Mouse (Mus musculus) urinary bladder, adult 18-20 months (tissue): Measurements from ENCODE around the gene Tmem91.

Experiments used
- DNase-seq, 2 experiments: peaks; one replicate each; pipeline ENCODE4 v3.0.0; 2022; ENCODE audit warnings: low spot score in 2 of 2, mixed read lengths in 2 of 2

Gene Tmem91

DNA sequence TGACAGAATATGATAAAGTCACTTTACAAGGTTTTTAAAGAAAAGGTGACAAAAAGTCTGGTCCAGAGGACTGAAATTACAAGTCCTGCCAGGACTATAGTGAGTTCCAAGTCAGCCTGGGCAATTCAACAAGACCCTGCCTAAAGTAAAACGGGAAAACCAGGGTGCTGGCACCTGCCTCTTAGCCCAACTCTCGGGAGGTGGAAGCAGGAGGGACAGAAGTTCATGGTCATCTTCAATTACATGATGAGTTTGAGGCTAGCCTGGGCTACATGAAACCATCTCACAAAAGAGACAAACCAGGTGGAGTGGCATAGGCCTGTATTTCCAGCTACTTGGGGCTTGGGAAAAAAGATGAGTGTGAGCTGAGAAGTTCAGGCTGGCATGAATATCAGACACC is 3.3 kb downstream of the Tmem91 start:
- no peak for DNase-seq

DNA sequence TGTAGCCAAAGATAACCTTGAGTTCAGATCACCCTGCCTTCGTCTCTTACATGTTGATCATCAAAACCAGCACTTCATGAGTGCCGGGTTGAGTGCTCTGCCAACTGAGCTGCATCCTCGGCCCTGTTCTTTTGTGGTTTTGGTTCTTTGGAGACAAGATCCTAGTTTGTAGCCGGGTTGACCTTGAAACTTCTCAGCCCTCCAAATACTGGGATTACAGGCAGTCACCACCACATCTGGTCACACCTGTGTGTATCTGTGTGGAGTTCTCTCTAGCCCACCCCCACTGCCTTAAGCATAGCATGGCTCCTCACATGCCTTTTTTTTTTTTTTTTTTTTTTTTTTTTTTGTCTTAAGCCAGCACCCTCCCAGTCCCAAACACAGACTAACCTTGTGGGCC is 4.9 kb downstream of the Tmem91 start:
- DNase-seq, result no peak

DNA sequence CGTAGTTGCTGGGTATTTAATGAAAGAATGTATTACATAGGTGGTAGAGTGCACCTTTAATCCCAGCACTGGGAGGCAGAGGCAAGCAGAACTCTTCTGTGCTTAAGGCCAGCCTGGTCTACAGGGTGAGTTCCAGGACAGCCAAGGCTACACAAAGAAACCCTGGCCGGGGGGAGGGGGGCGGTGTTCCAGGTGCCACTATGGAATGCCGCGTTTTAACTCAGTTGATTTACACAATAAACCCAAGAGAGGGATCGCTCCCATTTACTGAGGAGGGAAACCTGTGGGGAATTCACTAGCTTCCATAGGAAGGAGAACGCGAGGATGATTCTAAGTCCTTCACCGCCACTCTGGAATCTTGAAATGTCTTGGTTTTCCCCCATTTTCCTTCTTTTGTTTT is 5.3 kb downstream of the Tmem91 start:
- no peak for DNase-seq

DNA sequence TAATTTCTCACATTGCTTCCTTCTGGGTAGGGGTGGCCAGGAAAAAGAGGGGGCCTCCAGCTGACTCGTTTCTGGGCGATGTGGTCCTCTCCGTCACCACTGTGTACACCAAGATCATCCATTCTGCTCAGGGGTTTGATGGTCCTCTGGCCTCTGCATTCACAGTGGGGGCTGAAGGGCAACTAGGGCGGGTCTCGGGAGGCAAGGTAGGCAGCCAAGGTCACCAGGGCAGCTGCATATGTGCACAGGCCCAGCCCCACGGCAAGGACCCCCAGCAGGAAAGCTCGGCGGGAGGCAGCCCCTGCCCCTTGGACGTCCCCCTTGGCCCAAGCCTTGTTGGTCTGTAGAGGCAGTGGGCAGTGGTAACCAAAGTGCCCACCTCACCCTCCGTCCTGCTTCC is 5.8 kb downstream of the Tmem91 start:
- no peak for DNase-seq

DNA sequence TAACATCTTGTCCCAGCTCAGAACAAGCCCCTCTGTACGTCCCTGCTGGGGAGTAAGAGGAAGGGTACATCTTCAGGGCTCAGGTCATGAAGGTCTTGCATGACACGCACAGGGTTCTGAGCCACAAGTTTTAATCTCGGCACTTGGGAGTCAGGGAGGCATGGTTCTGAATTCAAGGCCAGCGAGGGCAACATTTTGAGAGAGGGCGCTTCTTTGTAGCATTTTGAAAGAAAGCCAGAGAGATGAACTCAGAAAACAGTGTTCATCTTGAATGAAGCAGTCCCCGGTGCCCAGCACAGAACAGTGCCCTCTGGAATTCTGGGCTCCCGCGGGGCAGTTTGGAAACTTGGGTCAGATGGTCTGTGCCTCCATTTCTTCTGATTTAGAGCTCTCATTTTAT is 8.6 kb downstream of the Tmem91 start:
- DNase-seq, result no peak

DNA sequence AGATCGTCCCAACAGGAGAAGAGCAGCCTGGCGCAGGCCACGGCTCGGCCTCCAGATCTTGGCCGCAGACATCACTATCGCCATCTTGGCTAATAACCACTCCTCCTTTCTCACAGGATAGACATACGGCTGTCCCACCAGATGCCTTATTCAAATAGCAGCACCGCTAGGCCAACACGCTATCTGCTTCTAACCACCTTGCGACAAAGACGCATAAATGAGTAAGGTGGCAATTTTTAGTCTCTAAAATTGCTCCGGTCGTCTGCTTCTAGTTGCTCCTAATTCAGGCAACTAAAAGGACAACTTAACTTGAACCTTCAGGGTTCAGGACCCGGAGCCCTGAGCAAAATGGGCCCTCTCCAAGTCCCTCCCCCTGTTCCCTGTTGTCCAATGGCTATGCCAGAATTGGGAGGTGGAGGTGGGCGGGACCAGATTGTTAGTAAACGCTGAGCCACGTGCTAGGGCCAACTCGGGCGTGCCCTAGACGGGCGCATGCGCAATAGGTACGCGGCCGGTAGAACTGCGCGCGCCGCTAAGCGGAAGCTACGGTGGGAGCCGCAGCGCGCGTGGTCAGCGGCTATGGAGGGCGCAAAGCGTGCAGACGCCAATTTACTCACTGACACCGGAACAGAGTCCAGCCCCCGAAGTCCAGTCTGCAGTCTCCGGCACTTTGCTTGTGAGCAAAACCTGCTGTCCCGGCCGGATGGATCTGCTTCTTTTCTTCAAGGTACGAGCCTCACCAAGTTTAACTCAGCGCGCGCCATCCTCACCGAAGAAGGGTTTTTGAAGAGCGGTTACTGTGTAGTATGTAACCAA is 16.1 kb downstream of the Tmem91 start, which contains the start of the genes Bckdha and Exosc5:
TSS of gene Bckdha (minus strand) at position 325 of the 816 bp plus-strand sequence.
TSS of gene Exosc5 (plus strand) at position 508 of the 816 bp plus-strand sequence.
- DNase-seq, result peak; percentile 92 to 98

DNA sequence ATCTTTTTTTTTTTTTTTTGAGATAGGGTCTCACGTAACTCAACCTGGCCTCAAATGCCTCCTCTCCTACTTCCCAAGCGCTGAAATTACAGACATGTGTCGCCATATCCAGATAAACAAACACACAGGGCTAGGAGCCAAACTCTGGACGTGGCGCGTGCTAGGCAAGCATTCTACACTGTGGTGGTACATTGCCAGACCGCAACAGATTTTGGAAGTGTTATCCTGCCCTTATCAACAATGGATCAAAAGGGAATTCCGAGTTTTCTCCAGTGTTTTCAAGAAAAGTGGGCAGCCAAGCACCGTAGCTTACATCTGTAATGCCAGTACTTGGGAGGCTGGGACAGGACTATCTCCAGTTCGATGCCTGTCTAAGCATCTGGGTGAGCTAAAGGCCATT is 17.2 kb downstream of the Tmem91 start:
- no peak for DNase-seq

DNA sequence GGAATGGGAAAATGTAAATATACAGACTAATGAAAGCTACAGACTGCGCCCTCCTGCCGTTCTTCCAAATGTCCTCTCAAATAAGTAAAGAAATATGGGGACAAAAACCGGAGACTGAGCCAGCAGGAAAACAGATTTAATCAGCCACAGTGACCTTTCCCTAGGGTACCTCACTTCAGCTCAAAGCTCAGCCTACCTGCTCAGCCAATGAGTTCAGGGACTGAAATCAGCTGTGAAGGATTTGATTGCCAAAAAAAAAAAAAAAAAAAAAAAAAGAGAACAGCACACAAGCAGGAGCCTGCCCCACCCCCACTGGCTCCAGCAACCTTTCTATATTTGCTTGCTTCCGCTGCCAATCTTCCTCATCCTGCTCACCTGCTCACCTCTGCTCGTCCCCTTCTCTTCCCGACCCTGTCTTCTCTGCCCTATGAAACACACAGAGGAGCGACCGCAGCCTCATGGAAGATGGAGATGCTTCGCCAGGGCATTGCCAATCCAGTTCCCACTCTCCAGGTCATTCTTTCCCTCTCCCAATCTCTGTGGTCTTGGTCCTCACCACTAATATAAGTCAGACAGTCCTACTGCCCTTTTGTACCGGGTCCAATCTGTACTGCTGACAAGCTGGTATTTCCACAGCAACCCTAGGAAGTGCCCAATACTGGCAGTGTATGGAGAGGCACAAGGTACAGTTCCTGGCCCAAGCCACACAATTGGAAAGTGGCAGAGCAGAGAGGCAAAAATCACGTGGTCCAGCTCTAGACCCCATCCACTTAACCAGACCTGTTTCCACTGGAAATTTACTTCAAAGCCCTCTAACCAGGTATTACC is 19.2 kb downstream of the Tmem91 start:
- DNase-seq, result no peak

DNA sequence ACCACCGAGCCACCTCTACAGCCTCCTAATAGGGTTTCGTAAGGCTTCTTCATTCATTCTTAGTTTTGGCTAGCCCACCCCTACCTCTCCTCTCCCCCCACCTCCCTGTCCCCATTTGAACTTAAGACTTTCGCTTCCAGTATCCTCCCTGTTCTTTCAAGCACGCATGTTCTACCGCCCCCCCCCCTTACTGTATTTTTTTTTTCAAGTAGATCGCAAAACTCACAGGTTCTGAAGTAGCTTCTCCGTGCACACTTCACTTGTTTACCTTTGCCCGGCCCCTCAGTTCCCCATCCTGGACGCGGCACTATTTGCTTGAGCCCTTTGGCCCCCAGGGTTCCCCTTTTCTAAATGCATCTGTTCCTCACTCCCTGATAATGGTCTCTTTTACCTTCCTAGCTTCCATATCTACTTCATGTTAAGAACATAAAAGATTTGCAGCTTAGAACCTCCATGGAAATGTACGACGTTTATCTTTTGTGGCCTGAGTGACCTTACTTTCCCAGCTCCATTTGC is 22.7 kb downstream of the Tmem91 start:
- no peak for DNase-seq

DNA sequence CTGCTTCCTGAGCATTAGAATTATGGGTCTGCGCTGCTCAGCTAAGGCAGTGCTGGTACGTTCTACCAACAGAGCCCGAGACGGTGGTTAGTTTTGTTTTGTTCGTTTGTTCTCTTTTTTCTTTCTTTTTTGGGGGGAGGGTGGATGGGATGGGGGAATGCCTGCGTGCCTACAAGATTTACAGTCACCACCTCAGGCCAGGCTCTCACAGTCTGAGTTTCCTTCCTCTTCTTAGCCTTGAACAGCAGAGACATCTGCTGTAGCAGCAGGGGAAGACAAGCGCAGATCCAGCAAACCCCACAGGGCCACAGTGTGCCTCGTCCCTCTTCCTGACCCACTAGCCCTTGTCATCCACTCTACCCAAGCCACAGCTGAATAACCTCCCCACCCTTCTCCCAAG is 23.7 kb downstream of the Tmem91 start:
- no peak for DNase-seq

DNA sequence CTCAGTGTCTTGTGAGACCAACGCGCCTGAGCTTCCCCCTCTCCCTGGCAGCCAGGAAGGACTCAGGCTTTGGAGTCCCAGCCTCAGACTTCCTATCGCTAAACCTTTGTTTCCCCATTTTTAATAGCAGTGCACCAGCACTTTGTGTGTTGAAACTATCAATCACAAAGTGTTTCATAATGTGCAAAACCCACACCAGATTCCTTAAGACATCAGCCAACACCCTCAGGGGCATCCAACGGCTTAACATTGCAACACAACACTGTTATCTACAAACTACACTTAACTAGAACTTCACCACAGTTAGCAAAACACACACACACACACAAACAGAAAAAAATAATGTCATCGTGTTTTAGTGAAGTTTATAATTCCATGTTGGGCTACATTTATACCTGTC is 25.1 kb downstream of the Tmem91 start:
- no peak for DNase-seq

DNA sequence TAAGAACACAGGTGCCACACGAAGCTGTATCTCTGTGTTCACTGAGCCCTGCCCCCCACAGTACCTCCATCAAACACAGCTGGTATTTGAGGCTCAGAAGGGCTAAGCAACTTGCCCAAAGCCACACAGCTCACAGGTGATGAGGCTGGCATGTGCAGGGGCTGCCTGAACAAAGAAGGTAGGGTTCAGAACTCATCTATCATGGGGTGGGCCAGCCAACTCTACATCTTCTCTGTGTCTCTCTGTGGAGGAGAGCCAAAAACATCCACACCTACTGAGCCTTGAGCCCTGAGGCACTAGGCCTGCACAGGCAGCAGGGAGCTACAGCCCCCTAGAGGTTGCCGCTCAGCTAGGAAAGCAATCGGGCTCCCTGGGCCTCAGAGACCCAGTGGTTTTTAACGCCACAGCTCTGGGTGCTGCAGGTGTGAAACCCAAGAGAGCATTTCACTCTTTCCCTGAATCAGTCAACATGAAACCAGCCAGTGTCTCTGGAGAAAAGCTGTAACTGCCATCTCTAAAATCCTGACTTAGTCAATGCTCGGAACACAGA is 27.3 kb downstream of the Tmem91 start:
- DNase-seq, result no peak

DNA sequence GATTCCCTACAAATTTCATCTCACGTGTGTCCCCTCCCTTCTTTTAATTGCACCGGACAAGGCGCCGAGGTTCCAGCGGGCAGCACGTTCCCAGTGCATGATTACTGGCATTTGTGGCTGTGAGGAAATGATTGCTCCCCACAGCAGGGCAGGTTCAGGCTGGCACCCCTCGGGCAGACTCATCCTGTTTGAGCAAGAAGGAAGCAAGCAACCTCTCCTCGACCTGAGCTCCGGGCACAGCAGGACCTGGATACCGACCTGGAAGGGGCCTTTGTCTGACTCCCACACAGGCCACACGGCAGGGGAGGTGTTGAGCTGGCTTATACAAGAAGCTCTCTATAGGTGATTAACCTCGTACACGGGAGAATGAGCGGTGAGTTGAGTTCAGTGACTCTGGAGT is 29.9 kb downstream of the Tmem91 start:
- DNase-seq, result peak; percentile 42 to 62

DNA sequence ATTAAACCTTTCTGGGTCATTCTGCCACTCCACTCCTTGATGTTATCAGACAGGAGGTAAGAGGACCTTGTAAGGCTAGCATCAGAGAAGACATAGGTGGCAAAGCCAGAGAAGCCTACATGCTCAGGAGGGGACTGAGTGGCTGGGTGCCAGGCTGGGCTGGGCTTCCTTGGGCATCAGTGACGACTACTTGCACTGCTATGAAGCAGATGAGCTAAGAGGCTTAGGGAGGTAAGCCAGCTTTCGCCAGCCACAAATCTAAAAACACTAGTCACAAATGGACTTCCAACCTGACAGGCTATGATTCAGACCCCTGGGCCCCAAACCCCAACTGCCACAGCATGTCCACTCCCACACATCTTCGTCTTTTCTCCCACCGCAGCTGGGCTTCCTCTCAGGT is 30.3 kb downstream of the Tmem91 start:
- DNase-seq, result no peak

DNA sequence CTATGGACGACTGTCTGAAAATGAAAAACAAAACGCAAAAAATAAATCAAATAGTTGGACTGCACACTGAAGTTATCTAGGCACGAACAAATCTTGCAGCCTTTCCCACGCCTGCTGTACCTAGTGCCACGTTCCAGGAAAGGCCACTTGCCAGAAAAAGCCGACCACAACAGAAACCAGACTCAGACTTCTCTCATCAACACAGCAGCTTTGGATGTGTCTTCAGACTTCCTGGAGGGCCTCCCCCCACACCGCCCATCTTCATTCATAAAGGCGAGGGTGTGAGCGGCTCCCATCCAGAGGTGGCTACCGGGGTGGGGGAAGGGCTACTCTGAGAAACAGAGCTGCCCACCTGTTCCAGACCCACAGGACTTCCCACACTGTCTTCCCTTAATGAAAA is 30.8 kb downstream of the Tmem91 start:
- no peak for DNase-seq

DNA sequence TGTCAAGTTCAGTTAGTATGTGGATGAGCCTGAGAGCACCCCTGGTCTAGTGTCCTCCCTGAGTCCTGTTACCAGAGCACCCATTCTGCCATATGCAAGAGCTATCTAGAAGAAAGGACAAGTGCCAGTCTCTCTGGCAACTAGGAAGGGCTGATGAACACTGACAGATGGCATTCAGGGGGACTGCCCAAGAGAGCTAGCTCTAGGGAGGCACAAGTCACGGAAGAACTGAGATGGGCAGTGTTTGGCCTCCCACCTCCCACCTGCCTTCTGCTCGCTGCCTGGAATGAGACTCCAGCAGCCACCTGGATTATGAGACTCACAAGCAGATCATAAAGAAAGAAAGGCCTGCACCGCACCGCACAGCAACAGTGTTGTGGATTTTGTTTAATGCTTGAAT is 35.2 kb downstream of the Tmem91 start:
- DNase-seq, result no peak

DNA sequence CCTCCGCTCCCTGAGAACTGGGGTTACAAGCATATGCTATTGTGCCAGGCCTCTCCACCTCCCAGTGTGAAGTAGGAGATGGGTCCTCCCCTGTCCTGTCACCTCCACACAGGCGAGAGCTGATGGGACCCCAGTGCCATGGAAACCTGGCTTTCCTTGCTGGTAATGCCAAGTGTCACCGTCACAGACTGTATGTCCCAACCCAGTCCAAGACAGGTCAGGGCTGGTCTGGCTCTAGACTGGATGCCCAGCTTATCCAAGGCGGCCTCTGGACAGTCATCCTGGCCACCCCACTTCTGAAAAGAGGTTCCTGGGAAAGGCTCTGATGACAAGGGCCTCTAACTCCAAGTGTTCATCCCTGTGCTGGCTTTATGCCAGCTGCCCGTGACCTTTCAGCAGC is 37.9 kb downstream of the Tmem91 start:
- DNase-seq, result no peak

DNA sequence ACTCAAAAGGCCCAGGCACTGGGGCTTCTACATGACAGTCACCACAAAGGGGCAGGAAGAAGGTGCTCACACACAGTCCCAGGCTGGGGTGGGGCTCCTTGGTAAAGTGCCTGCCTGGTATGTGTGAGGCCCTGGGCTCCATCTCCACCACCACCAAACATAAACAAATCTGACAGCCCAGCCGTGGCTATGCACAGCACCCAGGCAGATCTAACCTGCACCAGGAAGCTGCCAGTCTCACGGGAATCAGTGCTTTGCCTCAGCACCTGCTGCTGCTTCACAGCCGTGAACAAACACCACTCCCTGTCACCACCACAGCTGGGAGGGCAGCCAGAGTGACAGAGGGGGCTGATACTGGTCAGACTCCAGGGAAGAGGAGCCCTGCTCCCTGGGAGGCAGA is 38.6 kb downstream of the Tmem91 start:
- DNase-seq, result no peak

DNA sequence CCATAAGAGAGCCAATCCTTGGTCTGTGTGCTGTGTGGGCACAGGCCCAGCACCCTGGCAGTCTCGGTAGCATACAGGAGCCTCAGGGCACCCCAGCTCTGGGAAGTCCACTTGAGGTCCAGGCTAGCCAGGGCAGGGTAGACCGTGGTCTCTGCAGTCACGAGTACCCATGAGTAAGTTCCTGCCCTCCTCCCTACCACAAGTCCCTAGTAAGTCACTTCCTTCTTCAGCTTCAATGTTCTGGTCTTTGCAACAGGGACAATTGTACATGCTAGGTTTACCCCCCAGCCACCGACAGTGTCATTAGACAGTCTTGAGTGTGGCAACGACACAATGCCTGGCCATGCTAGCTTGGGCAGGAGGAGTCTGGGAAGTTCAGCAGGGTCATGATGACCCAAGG is 42.3 kb downstream of the Tmem91 start:
- no peak for DNase-seq

DNA sequence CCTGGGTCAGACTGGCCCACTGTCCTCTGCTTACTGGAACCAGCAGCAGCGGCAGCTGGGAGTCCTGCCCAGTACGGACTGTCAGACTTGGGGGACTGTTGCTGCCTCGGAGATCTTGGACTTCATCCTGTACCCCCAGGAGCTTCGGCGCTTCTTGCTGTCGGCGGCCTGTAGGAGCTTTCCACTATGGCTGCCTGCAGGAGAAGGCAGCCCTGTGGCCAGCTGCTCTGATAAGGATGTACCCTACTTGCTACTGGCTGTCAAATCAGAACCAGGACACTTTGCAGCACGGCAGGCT is 46.7 kb downstream of the Tmem91 start:
- no peak for DNase-seq

DNA sequence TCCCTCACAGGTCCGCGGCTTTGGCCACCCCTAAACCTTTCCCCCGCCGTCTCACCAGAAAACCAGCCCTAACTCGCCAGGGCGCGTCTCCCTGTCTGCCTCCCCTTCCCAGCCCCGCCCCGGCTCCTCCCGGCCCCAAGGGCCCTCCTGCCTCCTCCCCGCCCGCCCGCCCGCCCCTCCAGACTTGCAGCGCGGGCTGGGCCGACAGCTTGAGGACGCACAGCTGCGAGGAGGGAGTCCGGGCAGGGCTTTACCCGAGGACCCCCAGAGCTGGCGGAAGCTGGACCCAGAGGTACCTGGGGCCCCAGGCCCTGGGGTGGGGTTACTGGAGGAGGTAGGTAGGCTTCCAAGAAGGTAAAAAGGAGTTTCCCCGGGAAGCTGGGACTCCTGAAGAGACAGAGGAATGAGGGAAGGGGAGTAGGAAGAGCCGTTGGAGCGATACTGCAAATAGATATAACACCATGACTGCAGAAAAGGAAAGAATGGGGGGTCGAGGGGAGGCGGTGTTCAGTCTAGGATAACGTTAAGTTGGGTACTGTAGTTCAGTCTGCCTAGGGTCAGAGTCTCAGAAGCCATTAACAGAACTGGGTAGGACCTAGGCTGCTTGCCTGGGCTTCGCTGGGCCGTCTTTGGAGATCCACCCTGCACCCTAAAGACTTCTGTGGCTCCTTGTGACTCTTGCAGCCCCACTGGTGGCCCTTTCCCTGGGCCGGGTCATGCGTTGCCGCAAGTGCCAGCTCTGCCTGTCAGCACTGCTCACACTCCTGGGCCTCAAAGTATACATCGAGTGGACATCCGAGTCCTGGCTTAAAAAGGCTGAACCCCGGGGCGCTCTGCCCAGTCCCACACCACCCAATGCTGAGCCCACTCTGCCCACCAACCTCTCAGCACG is 47.3 kb downstream of the Tmem91 start:
- DNase-seq, result peak; percentile 67 to 84
